Mouse (Mus musculus) embryonic fibroblast, embryonic 13.5 days (primary cell): ENCODE measurements around the gene Ptov1.

Experiments used
- CTCF ChIP-seq: IDR thresholded peaks from 2 replicates; pipeline ENCODE4 v1.5.1; 2011; ENCODE audit warnings: mild to moderate bottlenecking, control low read depth, low read length, moderate library complexity, borderline replicate concordance; ENCODE audit not compliant: insufficient read depth
- POLR2A ChIP-seq: IDR thresholded peaks from 2 replicates; pipeline ENCODE4 v1.6.1; 2011; ENCODE audit warnings: low read depth, mild to moderate bottlenecking, control low read depth, low read length, moderate library complexity

DNA sequence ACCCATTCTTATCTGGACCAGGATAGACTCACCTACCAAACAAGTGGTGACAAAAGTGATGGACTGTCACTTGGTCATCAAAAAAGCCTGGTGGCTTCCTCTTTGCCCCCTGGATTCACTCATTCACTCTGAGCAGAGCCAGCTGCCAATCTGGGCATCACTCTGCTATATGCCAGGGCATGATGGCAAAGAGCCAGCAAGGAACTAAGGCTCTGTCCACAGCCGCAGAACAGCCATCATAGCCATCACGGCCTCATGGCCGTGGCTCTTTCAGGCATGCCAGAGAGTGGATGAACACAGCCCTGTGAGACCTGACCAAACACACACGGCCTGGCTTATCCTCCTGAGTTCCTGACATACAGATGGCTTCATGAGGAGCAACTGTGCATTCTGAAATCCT lies 21.1 kb upstream of the Ptov1 start:
- TF ChIP-seq CTCF (no peak), POLR2A (no peak)
